Mouse (Mus musculus): ENCODE data around the gene Prkce.

The Prkce gene

DNA sequence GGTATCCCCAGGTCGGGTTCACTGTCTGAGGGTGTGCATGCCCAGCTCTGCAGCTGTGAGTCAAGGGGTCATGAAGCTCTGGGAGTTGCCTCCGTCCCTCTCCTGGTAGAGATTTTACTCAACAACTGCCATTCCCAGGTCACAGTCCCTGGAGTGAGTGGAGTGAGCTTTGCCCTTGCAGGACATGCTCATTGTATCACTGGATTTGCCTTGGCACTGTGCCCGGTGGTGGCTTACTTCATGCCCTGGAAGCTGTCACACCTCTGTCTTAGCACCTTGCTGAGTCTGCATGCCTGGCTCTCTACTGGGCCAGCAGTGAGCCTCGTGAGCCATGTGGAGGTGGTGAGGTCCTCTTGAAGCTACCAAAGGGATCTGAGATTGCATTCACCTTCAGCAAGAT is 167.4 kb downstream of the Prkce start:
- DNase-seq (ENCODE audit: extremely low spot score) = no peak

GRCm38 (mm10) chr17:86336652-86337073 is 169.1 kb downstream of the Prkce start:
- DNase-seq (ENCODE audit: extremely low spot score) = no peak

GRCm38 (mm10) chr17:86337076-86337475 is 169.5 kb downstream of the Prkce start:
- DNase-seq (ENCODE audit: extremely low spot score) = no peak

DNA sequence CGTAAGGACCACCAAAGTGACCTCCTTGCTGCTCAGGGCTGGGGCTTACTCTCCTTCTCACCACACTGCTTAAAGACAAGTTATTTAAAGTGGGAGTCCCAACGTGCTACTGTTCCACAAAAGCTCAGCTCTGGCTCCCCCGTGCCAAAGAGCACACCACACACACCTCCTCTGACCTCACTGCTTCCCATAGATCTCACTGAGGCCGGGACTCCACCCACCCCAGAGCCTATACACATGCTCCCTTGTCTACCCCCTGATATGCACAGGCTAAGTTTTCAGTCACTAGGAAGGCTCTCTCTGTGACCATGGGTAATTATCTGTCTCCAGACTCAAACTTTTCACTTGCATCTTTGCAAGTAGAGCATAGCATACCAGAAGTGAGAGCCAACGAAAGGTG is 170.7 kb downstream of the Prkce start:
- no peak for DNase-seq (ENCODE audit: extremely low spot score)

DNA sequence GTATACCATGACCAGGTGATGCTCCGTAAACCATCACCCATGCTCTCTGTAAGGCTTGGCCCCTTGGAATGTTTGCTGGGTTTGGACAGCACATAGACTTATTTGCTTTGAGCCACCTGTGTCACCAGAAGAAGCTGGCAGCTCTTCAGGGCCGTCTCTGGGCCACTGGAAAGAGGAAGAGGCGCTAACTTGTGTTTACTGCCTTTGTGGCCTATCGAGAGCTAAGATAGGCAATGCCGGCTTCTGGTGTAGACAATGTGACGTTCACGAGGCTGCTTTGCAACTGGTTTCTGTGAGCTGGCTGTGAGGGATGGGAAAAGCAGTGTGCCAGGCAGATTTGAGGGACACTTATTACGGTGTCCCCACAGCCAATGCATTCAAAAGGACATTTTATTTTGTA is 176.4 kb downstream of the Prkce start:
- DNase-seq (ENCODE audit: extremely low spot score) = no peak

- no peak for DNase-seq (ENCODE audit: extremely low spot score)
Observed at GRCm38 (mm10) chr17:86345234-86346005, 177.8 kb downstream of the Prkce start.

DNA sequence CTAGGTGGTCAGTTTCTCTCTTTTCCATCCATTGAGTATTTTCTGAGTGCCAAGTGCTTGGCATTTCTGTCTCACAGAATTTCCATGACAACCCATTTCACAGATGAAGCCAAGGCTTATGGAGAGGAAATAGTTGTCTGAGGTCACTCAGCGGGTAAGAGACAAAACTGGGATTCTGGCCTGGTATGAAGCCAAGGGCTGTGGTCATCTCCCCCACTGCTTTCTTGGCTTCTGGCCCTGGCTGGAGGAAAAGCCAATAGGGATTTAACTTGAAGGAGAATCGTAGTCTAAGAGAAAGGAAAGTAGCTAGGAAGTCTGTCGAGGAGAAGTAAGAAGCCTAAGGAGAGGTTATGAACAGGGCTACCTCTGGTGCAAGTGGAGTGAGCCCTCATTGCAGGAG is 182.7 kb downstream of the Prkce start:
- no peak for DNase-seq (ENCODE audit: extremely low spot score)

DNA sequence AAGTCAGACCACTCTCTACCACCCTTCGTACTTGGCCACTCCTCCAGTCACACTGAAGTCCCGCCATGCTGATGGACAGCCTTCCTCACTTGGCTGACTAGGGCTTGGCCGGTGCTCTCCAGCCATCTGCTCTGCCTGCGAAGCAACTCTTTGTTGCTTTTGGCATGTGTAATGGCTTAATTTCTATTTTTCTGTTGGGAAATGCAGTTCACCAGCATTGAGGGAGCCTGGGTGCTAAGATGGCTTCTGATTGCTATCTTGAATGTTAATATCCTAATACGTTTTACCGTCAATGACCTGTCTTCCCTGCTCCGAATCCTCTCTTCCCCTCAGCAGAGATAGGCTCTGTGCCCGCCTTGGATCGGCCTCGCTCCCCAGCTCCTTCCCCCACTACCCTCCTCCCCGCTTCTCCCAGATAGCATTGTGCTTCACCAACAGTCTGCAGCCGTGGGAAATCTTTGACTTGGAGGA is 183.2 kb downstream of the Prkce start:
- no peak for DNase-seq (ENCODE audit: extremely low spot score)

DNA sequence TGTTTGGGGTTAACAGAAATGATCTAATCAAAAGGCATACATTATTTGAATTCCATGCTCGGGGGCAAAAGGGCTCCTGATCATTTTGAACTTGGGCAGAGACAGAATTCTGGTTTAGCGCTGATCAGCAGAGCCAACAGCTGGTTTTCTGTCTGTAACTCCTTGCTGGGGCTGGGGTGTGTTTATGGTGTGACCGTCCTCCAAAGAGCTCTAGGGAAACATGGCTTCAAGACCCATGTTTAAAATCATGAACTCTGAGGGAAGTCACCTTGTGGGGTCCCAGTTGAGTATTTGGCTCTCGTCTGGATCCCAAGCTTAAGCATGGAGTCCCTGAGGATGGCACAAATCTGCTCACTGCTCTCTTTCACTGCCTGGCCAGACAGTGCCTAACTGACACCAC is 183.7 kb downstream of the Prkce start:
- no peak for DNase-seq (ENCODE audit: extremely low spot score)

DNA sequence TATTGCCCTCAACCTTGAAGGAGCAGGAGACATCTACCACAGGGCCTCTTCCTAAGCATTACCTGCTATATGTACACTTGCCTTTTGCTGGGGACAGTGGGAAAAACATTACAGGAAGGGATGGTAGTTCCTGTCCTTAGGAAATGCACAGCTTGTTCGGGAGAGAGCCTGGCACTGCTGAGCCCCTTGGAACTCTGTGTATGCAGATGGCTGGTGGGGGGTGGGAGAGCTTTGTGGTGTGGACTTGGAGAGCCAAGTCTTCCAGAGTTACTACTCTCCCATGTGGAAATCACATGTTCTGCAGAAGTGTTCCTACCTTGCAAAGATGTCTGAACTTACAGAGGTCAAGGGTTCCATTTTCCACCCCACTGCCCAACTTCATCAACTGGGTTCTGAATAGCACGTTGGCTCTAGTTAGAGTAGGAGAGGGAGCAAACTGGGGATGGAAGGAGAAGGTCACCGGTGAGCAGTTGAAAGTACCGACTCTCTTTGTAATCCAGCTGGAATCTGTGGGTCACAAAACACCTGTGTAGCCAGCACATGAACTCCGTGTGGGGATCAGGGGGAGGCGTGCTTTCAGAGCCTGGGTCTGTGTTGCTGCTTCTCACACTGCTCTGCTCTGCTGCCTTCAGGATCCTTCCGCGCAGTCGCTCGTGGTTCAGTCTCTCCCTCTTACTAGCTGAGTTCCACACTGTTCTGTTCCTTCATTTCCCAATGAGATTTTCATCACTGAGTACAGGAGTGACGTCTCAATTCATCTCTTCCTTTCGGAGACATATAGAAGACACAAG is 184.9 kb downstream of the Prkce start:
- DNase-seq (ENCODE audit: extremely low spot score) = no peak

GRCm38 (mm10) chr17:86353679-86354078 is 186.1 kb downstream of the Prkce start:
- no peak for DNase-seq (ENCODE audit: extremely low spot score)

DNA sequence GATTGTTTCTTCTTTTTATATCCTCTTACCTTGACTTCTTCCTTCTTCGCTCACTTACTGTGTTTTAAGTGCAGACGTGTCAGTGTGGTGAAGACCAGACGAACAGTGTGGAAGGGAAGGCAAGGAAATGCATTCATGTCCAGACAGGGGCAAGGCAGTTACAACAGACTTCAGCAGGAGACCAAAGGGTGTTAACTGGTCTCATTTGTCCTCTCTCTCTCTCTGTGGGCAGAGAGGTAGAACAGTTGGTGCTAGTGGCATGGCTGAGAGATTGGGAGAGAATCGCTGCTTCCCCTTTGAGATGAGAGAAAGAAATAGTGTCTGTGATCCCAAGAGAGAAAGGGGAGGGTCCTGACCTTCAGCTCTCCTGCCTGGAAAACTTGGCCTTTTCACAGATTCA is 186.5 kb downstream of the Prkce start:
- no peak for DNase-seq (ENCODE audit: extremely low spot score)

DNA sequence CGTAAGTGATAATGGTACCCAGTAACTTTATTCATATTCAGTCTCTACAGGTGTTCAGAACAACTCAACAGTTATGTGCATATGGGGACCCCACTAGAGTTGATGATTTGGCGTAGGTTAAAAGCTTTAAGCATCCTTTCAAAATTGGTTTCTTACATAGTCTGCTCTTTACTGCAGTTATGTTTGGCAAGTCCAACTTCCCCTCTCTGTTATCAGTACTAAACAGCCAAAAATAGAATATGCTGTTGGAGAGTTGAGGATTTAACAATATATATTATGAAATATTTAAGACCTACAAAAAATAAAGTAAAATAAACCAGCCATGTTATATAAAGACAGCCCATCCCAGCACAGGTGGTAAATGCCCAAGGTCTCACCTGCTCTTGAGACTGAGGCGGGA is 187.3 kb downstream of the Prkce start:
- no peak for DNase-seq (ENCODE audit: extremely low spot score)

DNA sequence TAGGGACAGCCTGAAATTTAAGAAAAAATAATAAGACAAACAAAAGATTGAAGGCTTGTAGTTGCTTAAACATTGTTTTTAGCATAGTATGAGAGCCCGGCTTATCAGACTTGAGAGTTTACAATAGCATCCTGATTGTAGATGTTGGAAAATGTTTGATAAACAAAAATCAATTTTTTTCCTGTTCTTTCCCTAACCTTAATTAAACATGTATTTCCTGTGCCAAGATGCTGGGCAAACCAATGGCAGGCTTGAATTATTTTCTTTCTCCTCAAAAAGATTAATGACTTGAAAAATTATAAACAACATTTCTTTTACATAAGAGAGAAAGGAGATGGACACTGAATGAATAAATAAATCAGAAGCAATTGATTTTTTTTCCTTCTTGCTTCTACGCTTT is 187.7 kb downstream of the Prkce start:
- DNase-seq (ENCODE audit: extremely low spot score) = no peak

DNA sequence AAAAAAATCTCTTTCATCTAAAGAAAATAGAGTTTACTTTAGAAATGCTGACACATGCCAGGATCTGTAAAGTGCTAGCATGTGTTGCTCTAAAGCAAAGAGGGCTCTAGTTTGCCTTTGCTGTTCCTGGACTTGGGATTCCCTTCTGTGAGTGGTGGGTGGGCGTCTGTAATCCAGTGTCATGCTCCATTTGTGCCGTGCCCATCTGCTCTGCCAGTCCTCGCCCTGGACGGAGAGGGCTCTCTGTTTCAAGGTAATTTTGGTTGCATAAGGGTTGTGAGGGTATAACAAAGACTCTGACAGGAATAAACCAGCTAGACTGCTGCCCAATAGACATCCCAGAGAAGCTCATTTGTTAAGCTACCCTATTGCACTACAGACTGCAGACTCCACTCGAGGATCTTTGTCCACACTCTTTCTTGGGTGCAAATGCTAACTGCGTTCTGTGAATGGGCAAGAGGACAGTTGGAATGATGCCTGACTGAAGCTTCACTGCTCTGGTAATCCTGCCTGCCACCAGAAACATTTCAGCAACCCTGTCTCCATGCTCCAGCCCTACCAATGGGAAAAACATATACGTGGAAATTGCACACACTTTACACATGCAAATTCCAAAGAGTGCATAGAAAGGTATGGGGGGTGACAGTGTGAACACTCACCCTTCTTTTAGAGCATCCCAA is 188.3 kb downstream of the Prkce start:
- no peak for DNase-seq (ENCODE audit: extremely low spot score)

DNA sequence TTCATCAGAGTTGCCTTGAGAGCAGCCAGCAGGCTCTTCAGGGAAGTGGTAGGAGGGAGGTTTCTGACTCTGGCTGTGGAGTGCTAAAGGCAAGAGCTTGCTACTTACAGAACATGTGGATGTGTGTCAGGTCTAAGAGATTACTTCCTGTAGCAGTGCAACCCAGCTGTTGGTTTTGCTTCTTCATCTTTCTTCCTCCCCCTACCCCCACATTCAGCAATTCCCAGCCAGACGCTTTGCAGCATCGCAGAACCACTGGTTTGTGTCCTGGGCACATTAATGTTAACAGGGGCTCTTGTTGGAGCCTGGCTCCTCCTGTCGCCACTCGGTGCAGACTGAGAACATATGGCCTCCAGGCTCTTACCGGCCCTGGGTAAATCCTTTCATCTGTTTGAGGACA is 190.8 kb downstream of the Prkce start:
- DNase-seq (ENCODE audit: extremely low spot score) = peak; percentile 20

GRCm38 (mm10) chr17:86358847-86359246 is 191.3 kb downstream of the Prkce start:
- no peak for DNase-seq (ENCODE audit: extremely low spot score)

- DNase-seq (ENCODE audit: extremely low spot score) = no peak
Observed at GRCm38 (mm10) chr17:86360849-86361248, 193.3 kb downstream of the Prkce start.

GRCm38 (mm10) chr17:86363356-86363755 is 195.8 kb downstream of the Prkce start:
- no peak for DNase-seq (ENCODE audit: extremely low spot score)

- no peak for DNase-seq (ENCODE audit: extremely low spot score)
Observed at GRCm38 (mm10) chr17:86364349-86365075, 196.9 kb downstream of the Prkce start.

DNA sequence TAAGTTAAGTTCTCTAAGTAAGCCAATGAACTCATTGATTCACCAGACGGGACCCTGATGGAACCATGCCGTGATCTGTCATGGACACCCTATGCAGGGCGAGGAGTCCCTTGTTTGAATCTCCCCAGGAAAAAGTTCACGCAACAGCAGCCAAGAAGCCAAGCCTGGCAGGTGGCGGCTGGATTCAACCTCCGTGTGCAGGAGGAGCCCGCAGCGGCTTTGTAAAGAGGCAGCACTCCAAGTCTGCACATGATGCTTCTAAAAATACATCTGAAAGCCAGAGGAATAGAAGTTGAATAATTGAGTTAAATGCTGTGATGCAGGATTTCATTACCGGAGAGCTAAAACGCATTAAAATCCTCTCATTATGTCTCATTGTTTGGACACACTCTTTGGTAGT is 199.3 kb downstream of the Prkce start:
- DNase-seq (ENCODE audit: extremely low spot score) = no peak

GRCm38 (mm10) chr17:86367676-86368075 is 200.1 kb downstream of the Prkce start:
- DNase-seq (ENCODE audit: extremely low spot score) = no peak
